Mouse (Mus musculus) heart, postnatal 0 days (tissue): ENCODE data around the gene Rbm47. TPM values are rescaled to one million over a fixed set of nuclear protein-coding genes. Genes with fewer than 3 reads are reported as not detected.
"Not testable (repeated sequence)": the region's sequence is repeated elsewhere in the genome, so short reads cannot be mapped to it uniquely, and the experiment has no call there.

Experiments
- ATAC-seq: fragments of 200-750 bp; cut with Nextera tagmentation; 2 replicates; pipeline ENCODE4 v1.8.0; 2017; ENCODE audit warnings: low read depth, moderate number of reproducible peaks, moderate library complexity; ENCODE audit not compliant: insufficient read depth
- DNase-seq: peaks from one replicate; pipeline ENCODE4 v3.0.0-alpha.2; 2016; ENCODE audit warnings: low spot score
- H3K27ac ChIP-seq: fragments of 300-500 bp; sonication (generic); 2 replicates; pipeline ENCODE4 v1.5.1; 2014; ENCODE audit warnings: low read depth, mild to moderate bottlenecking
- H3K27me3 ChIP-seq: fragments of 300-500 bp; sonication (generic); 2 replicates; pipeline ENCODE4 v1.6.1; 2014; ENCODE audit warnings: low read length, mixed read lengths; ENCODE audit not compliant: control insufficient read depth, insufficient read depth
- H3K36me3 ChIP-seq: fragments of 300-500 bp; sonication (generic); replicated peaks from 2 replicates; pipeline ENCODE4 v1.6.1; 2014; ENCODE audit warnings: low read length, mixed read lengths; ENCODE audit not compliant: control insufficient read depth, insufficient read depth
- H3K4me1 ChIP-seq: fragments of 300-500 bp; sonication (generic); 2 replicates; pipeline ENCODE4 v1.6.1; 2014; ENCODE audit warnings: antibody characterized with exemption; ENCODE audit not compliant: control insufficient read depth, insufficient read depth
- H3K4me2 ChIP-seq: fragments of 300-500 bp; sonication (generic); 2 replicates; pipeline ENCODE4 v1.6.1; 2014; ENCODE audit warnings: low read depth, mild to moderate bottlenecking, low read length, moderate library complexity
- H3K4me3 ChIP-seq: fragments of 300-500 bp; sonication (generic); 2 replicates; pipeline ENCODE4 v1.5.1; 2014; ENCODE audit warnings: low read depth, low read length
- H3K9ac ChIP-seq: fragments of 300-500 bp; sonication (generic); replicated peaks from 2 replicates; pipeline ENCODE4 v1.6.1; 2014; ENCODE audit warnings: low read depth, low read length, mixed read lengths
- H3K9me3 ChIP-seq: fragments of 300-500 bp; sonication (generic); replicated peaks from 2 replicates; pipeline ENCODE4 v1.6.1; 2016; ENCODE audit warnings: low read length; ENCODE audit not compliant: control insufficient read depth
- CTCF ChIP-seq: IDR thresholded peaks from 2 replicates; pipeline ENCODE4 v1.5.1; 2016; ENCODE audit warnings: antibody characterized with exemption, control low read depth, low read depth
- EP300 ChIP-seq: IDR thresholded peaks from 2 replicates; pipeline ENCODE4 v1.6.1; 2016; ENCODE audit warnings: antibody characterized with exemption, low read depth
- WGBS: fragments of 180-500 bp; shearing (Covaris S2); extraction: QIAGEN DNeasy Blood & Tissue Kit; methylation state at CpG from one replicate; pipeline ENCODE4 v1.1.7; 2014; 5-methylcytosine and 5-hydroxymethylcytosine counted together
- polyA plus RNA-seq: library from polyadenylated mRNA; unstranded; fragments of >200 nt; fragmentation: Nextera tagmentation; extraction: Ambion mirVana; gene quantifications from 2 replicates; pipeline ENCODE4 v1.2.1, GENCODE M21; 2015
- total RNA-seq: library from RNA; depleted of rRNA; stranded (reverse); fragments of >200 nt; gene quantifications from 2 replicates; pipeline ENCODE4 v1.2.3, GENCODE M21; 2014; ENCODE audit warnings: low replicate concordance

Rbm47 gene
- total and polyA plus RNA-seq, 2 experiments from 2014 or later: 1.1 to 11.2 TPM

DNA sequence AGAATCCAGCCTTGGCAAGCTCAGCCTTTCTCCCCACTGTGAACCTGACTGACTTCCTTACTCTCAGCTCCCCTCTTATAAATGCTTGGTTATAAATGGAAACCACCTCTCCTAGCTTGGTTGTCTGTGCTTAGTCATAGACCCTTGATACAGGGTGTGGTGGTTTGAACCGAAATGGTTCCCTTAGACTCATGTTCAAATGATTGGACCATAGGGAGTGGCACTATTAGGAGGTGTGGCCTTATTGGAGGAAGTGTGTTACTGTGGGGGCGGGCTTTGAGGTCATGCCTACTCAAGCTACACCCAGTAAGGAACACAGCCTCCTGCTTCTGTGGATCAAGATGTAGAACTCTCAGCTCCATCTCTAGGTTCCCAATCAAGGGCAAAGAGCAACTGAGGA lies 181.7 kb downstream of the Rbm47 start:
- H3K9me3 ChIP-seq: no peaks in the 10 kb centered on the region
- TF ChIP-seq CTCF (no peak), EP300 (no peak)
- no peak overlapping the region for H3K4me2 ChIP-seq
- no peaks in the 10 kb centered on the region for H3K4me1 ChIP-seq
- no peaks in the 10 kb centered on the region for H3K27me3 ChIP-seq
- no peak overlapping the region for H3K9ac ChIP-seq
- DNase-seq: no peak
- 74% methylated on average over 2 of the region's 2 CpGs for WGBS
- H3K36me3 ChIP-seq: no peaks in the 10 kb centered on the region
- no peak for ATAC-seq
- H3K4me3 ChIP-seq: no peak overlapping the region
- no peak overlapping the region for H3K27ac ChIP-seq

- not testable (repeated sequence) for H3K9ac ChIP-seq, ATAC-seq, H3K4me1 ChIP-seq, H3K4me3 ChIP-seq, H3K27ac ChIP-seq, H3K4me2 ChIP-seq, H3K27me3 ChIP-seq, H3K36me3 ChIP-seq, H3K9me3 ChIP-seq, DNase-seq
- WGBS: 73% methylated on average over 3 of the region's 3 CpGs
Measured at GRCm38 (mm10) chr5:65987004-65987403, 185.9 kb downstream of the Rbm47 start.

DNA sequence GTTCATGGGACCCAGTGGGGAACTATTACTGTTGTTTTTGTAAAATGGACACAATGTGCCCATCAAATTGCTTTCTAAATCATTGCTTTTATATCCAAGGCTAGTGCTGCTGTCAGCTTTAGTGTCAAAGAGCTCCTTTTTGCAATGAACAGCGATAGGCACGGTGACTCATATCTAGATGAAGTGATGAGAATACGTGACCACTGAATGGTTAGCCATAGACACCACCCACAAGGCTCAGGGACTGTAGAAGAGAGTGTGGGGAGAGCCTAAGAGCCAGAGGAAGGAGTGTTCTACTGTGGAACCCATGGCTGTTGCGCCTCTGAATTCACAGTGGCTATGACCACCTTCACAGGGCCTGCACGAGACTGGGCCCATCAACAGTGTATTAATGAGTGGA lies 186.5 kb downstream of the Rbm47 start:
- no peak for ATAC-seq
- H3K27ac ChIP-seq: no peak overlapping the region

GRCm38 (mm10) chr5:65975731-65976130 lies 197.2 kb downstream of the Rbm47 start:
- no peaks in the 10 kb centered on the region for H3K27me3 ChIP-seq
- WGBS: 85% methylated on average over 13 of the region's 13 CpGs
- ATAC-seq (no peak), DNase-seq (no peak)
- no peaks in the 10 kb centered on the region for H3K4me1 ChIP-seq
- no peak overlapping the region for H3K4me2 ChIP-seq
- TF ChIP-seq CTCF (no peak), EP300 (no peak)
- H3K4me3 ChIP-seq: no peak overlapping the region
- H3K36me3 ChIP-seq: no peaks in the 10 kb centered on the region
- H3K9me3 ChIP-seq: no peaks in the 10 kb centered on the region
- no peak overlapping the region for H3K9ac ChIP-seq
- no peak overlapping the region for H3K27ac ChIP-seq

More for the DNA sequence above, 186.5 kb downstream of the Rbm47 start:
- Histone ChIP-seq H3K4me1 (no peaks in the 10 kb centered on the region), H3K27me3 (no peaks in the 10 kb centered on the region), H3K4me3 (no peak overlapping the region), H3K36me3 (no peaks in the 10 kb centered on the region), H3K4me2 (no peak overlapping the region), H3K9me3 (no peaks in the 10 kb centered on the region), H3K9ac (no peak overlapping the region)
- DNase-seq: no peak
- 91% methylated on average over 5 of the region's 5 CpGs for WGBS
- TF ChIP-seq CTCF (no peak), EP300 (no peak)

DNA sequence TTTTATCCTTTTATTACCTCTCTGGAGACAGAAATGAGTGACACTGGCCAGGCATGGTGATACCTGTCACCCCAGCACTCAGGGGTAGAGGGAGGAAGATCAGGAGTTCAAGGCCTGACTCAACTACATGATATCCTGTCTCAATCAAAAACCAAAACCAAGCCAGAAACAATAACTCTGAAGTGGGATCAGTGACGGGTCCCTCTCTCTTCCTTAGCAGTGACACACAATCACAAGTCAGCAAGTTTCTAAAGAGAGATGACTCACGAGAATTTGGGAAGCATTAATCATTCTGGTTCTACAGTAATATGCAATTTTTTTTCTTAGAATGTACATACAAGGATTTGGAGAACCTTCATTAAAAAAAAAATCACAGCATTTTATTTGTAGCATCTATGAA lies 199.7 kb downstream of the Rbm47 start:
- ATAC-seq (no peak), DNase-seq (no peak)
- no peaks in the 10 kb centered on the region for H3K27me3 ChIP-seq
- no peak overlapping the region for H3K27ac ChIP-seq
- 62% methylated on average over 2 of the region's 2 CpGs for WGBS
- H3K9me3 ChIP-seq: no peaks in the 10 kb centered on the region
- H3K9ac ChIP-seq: no peak overlapping the region
- no peak for TF ChIP-seq CTCF
- H3K4me2 ChIP-seq: no peak overlapping the region
- H3K4me3 ChIP-seq: no peak overlapping the region
- H3K36me3 ChIP-seq: no peaks in the 10 kb centered on the region
- H3K4me1 ChIP-seq: no peaks in the 10 kb centered on the region

DNA sequence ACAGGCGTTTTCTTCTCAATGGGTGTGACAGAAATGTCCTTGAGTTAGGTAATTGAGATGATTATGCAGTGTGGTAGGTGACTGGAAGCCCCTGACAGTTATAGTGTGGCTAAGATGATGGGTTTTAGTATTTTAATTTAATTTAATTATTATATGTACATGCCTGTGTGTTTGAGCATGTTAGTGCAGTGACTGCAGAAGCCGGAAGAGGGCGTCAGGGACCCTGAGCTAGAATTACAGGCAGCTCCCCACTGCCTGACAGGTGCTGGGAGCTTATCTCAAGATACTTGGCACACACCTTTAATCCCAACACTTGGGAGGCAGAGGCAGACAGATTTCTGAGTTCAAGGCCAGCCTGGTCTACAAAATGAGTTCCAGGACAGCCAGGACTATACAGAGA lies 204.9 kb downstream of the Rbm47 start:
- DNase-seq (no peak), ATAC-seq (no peak)
- H3K4me3 ChIP-seq: no peak overlapping the region
- H3K9me3 ChIP-seq: no peaks in the 10 kb centered on the region
- WGBS: 86% methylated on average over 3 of the region's 3 CpGs
- no peaks in the 10 kb centered on the region for H3K4me1 ChIP-seq
- no peak overlapping the region for H3K9ac ChIP-seq
- H3K4me2 ChIP-seq: no peak overlapping the region
- H3K27ac ChIP-seq: no peak overlapping the region
- no peak for TF ChIP-seq CTCF
- no peak for TF ChIP-seq EP300
- H3K36me3 ChIP-seq: no peaks in the 10 kb centered on the region
- H3K27me3 ChIP-seq: no peaks in the 10 kb centered on the region
